Mouse (Mus musculus) erythroblast, embryonic 14.5 days (primary cell): Measurements from ENCODE around the gene Aldh1a2. TPM values are rescaled to one million over a fixed set of nuclear protein-coding genes. Genes with fewer than 3 reads are reported as not detected.

ENCODE experiments used
- H3K27me3 ChIP-seq: 2 replicates; pipeline ENCODE4 v1.6.1; 2012; ENCODE audit warnings: inconsistent platforms; ENCODE audit not compliant: control insufficient read depth
- H3K36me3 ChIP-seq: 2 replicates; pipeline ENCODE4 v1.6.1; 2012; ENCODE audit warnings: mild to moderate bottlenecking, inconsistent platforms; ENCODE audit not compliant: control insufficient read depth
- H3K4me1 ChIP-seq: 2 replicates; pipeline ENCODE4 v1.6.1; 2012; ENCODE audit warnings: inconsistent platforms; ENCODE audit not compliant: control insufficient read depth
- H3K4me3 ChIP-seq: replicated peaks from 2 replicates; pipeline ENCODE3; 2012; ENCODE audit warnings: moderate library complexity, mild to moderate bottlenecking, inconsistent platforms
- H3K9me3 ChIP-seq: 2 replicates; pipeline ENCODE4 v1.6.1; 2012; ENCODE audit warnings: low read length, inconsistent platforms, mixed read lengths; ENCODE audit not compliant: control insufficient read depth
- GATA1 ChIP-seq: IDR thresholded peaks from 2 replicates; pipeline ENCODE4 v1.6.1; 2012; ENCODE audit warnings: low read length, inconsistent platforms, mixed read lengths
- TAL1 ChIP-seq: IDR thresholded peaks from 3 replicates; pipeline ENCODE4 v1.6.1; 2012; ENCODE audit warnings: low read length, inconsistent platforms, mixed read lengths
- polyA plus RNA-seq: library from polyadenylated mRNA; stranded (reverse); fragments of >175 nt; gene quantifications from 2 replicates; pipeline ENCODE4 v1.2.3, GENCODE M21; 2012

Aldh1a2 gene
- polyA plus RNA-seq, 1 experiment = not detected

- Histone ChIP-seq H3K36me3 (no peaks in the 10 kb centered on the region), H3K27me3 (no peaks in the 10 kb centered on the region)
Measured at GRCm38 (mm10) chr9:71278741-71279140, 63.2 kb downstream of the Aldh1a2 start.

GRCm38 (mm10) chr9:71283156-71283555 is 67.6 kb downstream of the Aldh1a2 start:
- H3K27me3 ChIP-seq = no peaks in the 10 kb centered on the region
- no peaks in the 10 kb centered on the region for H3K36me3 ChIP-seq
- no peak overlapping the region for H3K4me3 ChIP-seq
- no peaks in the 10 kb centered on the region for H3K9me3 ChIP-seq
- H3K4me1 ChIP-seq = no peaks in the 10 kb centered on the region
- TF ChIP-seq GATA1 = no peak
- no peak for TF ChIP-seq TAL1

More at GRCm38 (mm10) chr9:71278741-71279140, 63.2 kb downstream of the Aldh1a2 start:
- H3K9me3 ChIP-seq = no peaks in the 10 kb centered on the region
- H3K4me1 ChIP-seq = no peaks in the 10 kb centered on the region
- no peak overlapping the region for H3K4me3 ChIP-seq
- TF ChIP-seq TAL1 (no peak), GATA1 (no peak)

DNA sequence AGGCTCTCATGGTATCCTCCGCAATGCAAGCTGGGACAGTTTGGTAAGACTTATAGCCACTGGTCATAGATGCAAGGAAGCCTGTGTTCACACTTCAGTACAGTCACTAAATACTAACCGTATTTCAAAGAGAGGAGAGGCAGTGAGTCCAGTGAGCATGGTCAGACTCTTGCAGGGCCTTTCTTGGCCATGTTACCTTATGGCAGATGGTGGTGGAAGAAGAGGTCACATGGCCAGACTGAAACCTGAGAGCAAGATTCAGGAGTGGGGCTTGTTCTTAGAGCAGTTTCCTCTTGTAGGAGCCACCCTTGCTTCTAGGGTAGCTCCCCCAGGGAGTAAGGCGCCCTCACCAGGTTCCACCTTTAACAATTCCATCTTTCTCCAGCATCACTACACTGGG is 69.6 kb downstream of the Aldh1a2 start:
- TF ChIP-seq TAL1 = no peak
- no peak for TF ChIP-seq GATA1
- Histone ChIP-seq H3K36me3 (no peaks in the 10 kb centered on the region), H3K27me3 (no peaks in the 10 kb centered on the region), H3K9me3 (no peaks in the 10 kb centered on the region), H3K4me1 (no peaks in the 10 kb centered on the region), H3K4me3 (no peak overlapping the region)

DNA sequence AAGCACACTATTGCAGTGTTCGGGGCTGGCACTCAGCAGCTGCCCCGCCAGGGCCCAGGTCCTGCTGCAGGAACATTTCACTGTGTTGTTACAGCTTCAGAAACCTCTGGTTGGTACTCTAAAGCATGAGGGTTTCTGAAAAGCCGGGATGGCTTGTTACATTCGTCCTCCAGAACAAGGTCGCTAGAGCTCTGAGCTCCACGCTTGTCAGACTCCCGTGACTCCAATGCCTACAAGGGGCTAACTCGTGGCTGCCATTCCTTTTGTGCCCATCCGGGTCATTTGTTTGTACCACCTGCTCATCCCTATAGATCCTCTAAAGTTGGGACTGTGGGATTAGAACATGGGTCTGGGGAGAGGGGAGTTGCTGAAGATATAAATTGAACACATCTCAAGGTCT is 70.8 kb downstream of the Aldh1a2 start:
- TF ChIP-seq GATA1 = no peak
- no peak for TF ChIP-seq TAL1
- H3K9me3 ChIP-seq = no peaks in the 10 kb centered on the region
- H3K4me1 ChIP-seq = no peaks in the 10 kb centered on the region
- H3K27me3 ChIP-seq = no peaks in the 10 kb centered on the region
- H3K4me3 ChIP-seq = no peak overlapping the region
- H3K36me3 ChIP-seq = no peaks in the 10 kb centered on the region

DNA sequence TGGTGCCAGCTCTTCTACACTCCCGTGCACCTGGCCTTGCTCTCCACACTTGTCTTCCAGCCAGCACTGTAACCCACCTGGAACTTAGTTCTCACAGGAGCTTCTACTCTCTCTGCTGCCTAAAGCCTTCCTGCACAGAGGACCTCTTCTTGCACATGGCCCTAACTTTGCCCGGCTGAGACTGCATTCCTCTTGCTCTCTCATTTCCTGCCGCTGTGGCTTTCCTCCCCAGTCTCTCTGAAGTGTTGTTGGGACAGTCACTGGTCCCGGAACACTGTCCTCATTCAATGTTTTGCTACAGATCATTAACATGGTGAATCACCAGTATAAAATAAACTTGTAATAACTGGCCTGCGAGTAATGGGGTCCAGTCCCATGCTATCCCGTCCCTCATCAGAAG is 73.1 kb downstream of the Aldh1a2 start:
- TF ChIP-seq TAL1 = no peak
- no peak for TF ChIP-seq GATA1
- H3K4me3 ChIP-seq = no peak overlapping the region
- no peaks in the 10 kb centered on the region for H3K9me3 ChIP-seq
- H3K4me1 ChIP-seq = no peaks in the 10 kb centered on the region
- H3K36me3 ChIP-seq = no peaks in the 10 kb centered on the region
- no peaks in the 10 kb centered on the region for H3K27me3 ChIP-seq

DNA sequence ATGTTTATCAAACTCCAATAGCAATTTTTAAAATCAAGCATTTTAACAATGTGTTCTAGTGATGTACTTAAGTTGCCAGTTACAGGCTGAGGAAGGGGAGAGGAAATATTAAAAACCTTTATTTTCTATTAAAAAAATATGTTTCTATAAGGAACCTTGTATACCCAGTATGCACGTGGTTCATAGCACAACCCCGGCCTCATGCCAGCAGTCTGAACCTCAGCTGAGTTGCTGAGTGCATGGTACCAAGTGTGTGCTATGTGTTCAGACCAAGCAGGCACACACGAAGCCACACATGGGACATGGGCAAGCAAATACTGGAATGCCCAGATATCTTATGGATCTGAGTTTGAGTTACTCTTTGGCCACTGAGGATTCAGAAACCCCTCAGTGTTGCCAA is 74.2 kb downstream of the Aldh1a2 start:
- Histone ChIP-seq H3K9me3 (no peaks in the 10 kb centered on the region), H3K27me3 (no peaks in the 10 kb centered on the region)
- TF ChIP-seq GATA1 (no peak), TAL1 (no peak)

GRCm38 (mm10) chr9:71290730-71291129 is 75.1 kb downstream of the Aldh1a2 start:
- H3K36me3 ChIP-seq = no peaks in the 10 kb centered on the region

More for the DNA sequence above, 74.2 kb downstream of the Aldh1a2 start:
- H3K36me3 ChIP-seq = no peaks in the 10 kb centered on the region
- H3K4me3 ChIP-seq = no peak overlapping the region
- H3K4me1 ChIP-seq = no peaks in the 10 kb centered on the region

DNA sequence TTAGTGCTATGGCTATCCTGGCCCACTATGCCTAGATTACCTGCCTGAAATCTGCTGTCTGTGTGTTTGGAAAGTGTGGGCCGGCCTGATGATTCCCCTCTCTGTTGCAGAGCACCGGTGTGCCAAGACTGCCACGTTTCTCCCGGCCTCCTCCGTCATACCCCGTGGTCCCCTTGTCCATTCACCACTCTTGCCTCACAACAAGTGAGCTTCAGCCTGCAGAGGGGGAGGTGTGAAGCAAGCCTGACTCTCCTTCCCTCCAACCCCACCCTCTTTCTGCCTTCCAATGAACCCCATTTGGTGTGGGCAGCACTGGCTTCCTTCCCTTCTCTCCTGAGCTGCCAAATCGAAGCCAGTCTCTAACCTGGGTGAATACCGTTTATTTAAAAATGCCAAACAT is 79.9 kb downstream of the Aldh1a2 start:
- H3K27me3 ChIP-seq = no peaks in the 10 kb centered on the region

More at GRCm38 (mm10) chr9:71290730-71291129, 75.1 kb downstream of the Aldh1a2 start:
- Histone ChIP-seq H3K9me3 (no peaks in the 10 kb centered on the region), H3K27me3 (no peaks in the 10 kb centered on the region), H3K4me3 (no peak overlapping the region), H3K4me1 (no peaks in the 10 kb centered on the region)
- TF ChIP-seq GATA1 (no peak), TAL1 (no peak)

GRCm38 (mm10) chr9:71303594-71303993 is 88.0 kb downstream of the Aldh1a2 start:
- no peaks in the 10 kb centered on the region for H3K27me3 ChIP-seq
- no peaks in the 10 kb centered on the region for H3K9me3 ChIP-seq
- H3K4me3 ChIP-seq = no peak overlapping the region
- H3K4me1 ChIP-seq = no peaks in the 10 kb centered on the region
- TF ChIP-seq TAL1 = no peak
- no peak for TF ChIP-seq GATA1
- no peaks in the 10 kb centered on the region for H3K36me3 ChIP-seq

More for the DNA sequence above, 79.9 kb downstream of the Aldh1a2 start:
- H3K9me3 ChIP-seq = no peaks in the 10 kb centered on the region
- H3K36me3 ChIP-seq = no peaks in the 10 kb centered on the region
- no peaks in the 10 kb centered on the region for H3K4me1 ChIP-seq
- TF ChIP-seq GATA1 = no peak
- no peak for TF ChIP-seq TAL1
- no peak overlapping the region for H3K4me3 ChIP-seq

- H3K4me3 ChIP-seq = no peak overlapping the region
- H3K9me3 ChIP-seq = no peaks in the 10 kb centered on the region
- H3K4me1 ChIP-seq = no peaks in the 10 kb centered on the region
- no peak for TF ChIP-seq GATA1
- no peaks in the 10 kb centered on the region for H3K36me3 ChIP-seq
- no peaks in the 10 kb centered on the region for H3K27me3 ChIP-seq
Measured at GRCm38 (mm10) chr9:71307106-71307789, 91.7 kb downstream of the Aldh1a2 start.
